Mouse (Mus musculus) heart, postnatal 0 days (tissue): Measurements from ENCODE around the gene Scamp3.

ENCODE experiments used
- CTCF ChIP-seq: IDR thresholded peaks from 2 replicates; pipeline ENCODE4 v1.5.1; 2016; ENCODE audit warnings: antibody characterized with exemption, control low read depth, low read depth
- EP300 ChIP-seq: IDR thresholded peaks from 2 replicates; pipeline ENCODE4 v1.6.1; 2016; ENCODE audit warnings: antibody characterized with exemption, low read depth

- no peak for TF ChIP-seq CTCF
- TF ChIP-seq EP300, result no peak
Measured at GRCm38 (mm10) chr3:89161786-89162185, 15.5 kb upstream of the Scamp3 start.
